Mouse (Mus musculus): ENCODE results near the gene Otulin.

The Otulin gene

DNA sequence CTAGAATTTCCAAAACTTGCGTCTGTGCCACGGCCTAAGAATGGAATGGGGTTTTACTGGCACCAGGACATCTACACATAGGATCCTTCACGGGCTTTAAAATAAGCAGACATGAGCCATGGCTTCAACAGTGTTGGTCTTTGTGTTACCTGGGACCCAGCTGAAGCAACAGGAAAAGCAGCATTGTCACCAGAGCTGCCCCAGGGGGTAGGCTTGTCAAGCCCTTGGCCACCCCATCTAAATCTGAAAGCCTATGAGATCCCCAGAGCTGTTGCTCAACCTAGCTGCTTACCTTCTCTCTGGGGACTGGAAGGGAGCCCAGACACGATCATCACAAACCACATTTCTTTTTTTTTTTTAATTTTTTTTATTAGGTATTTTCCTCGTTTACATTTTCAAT, 132.4 kb downstream of the Otulin start:
- DNase-seq = no peak

DNA sequence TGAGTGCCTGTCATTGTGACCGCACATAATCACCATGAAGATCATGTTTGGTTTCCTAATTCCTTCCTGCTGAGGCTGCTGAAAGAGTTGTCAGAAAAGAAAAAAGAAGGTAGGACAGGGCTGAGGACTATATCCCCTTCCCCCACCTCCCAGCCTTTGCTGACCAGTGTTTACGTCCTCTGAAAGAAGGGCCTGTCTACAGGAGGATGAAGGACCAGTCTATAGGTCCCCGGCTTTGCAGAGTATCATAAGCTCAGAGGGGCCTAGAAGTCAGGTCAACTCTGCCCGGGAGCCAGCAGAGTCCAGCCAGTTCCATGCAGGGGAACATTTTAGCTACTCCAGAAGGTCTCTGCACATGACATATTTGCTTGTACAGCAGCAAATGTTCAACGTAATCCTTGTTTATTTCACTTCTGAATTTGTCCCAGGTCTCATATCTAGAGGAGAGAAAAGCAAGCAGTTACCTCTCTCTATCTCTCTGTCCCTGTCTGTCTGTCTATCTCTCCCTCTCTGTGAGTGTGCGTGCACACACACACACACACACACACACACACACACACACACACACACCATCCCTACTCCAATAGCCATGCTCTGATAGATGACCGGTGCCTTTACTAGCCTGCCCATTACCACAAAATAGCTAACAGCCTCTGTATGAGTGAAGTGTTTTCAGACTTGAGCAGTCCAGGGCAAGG, 133.0 kb downstream of the Otulin start:
- no peak for DNase-seq

DNA sequence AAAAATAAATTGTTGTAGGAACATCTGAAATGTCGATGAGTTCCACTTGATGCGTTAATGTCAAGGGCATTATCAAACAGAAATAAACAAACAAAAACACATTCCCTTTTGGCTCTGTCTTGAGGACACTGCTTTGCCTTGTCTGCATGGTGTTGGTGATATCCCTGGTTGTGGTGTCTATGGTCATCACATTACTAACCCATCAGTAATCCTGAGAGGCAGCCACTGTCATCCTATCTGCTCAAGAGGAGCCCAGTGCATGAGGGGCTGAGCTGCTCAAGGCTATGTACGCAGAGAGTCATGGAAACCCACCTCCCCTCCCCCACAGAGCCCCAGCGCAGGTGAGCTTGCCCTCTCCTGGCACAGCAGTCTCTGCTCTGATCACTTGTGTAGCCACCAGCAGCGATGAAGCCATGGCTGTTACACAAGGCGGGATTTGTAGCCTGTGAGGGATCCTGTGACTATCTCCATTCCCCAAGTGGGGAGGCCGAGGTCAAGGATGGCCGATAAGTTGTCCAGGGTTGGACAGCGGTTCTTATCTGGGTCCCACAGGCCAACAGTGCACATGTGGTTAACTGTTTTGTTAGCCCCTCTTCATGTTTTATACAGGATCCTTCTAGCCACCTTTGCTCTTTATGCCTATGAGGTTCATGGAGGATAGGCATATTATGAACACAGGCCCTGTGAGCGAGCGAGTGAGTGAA, 133.7 kb downstream of the Otulin start:
- no peak for DNase-seq

GRCm38 (mm10) chr15:27495981-27496401, 134.5 kb downstream of the Otulin start:
- no peak for DNase-seq

DNA sequence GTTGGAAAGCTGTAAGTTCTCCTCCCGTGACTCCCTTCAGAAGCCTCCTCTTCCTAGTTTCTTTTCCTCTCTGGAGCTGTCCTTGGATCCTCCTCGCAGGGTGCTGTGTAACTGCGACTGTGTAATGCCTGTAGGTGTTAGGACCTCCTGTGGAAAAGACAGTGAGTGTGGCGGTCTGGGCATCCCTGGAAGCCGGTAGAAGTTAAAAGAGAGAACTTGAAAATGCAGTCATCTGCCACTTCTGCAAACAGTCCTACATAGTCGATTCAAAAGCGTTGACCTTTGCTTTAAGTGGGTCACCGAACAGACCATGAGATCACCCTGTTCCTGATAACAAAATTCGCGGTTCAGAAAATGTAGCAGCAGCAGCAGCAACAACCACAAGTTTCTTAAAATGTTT, 137.0 kb downstream of the Otulin start:
- no peak for DNase-seq

- DNase-seq = no peak
Measured at GRCm38 (mm10) chr15:27492734-27493133, 137.8 kb downstream of the Otulin start.

Measured in spleen, adult 18-20 months (tissue).